Mouse (Mus musculus): ENCODE results near the gene Blm.

DNA sequence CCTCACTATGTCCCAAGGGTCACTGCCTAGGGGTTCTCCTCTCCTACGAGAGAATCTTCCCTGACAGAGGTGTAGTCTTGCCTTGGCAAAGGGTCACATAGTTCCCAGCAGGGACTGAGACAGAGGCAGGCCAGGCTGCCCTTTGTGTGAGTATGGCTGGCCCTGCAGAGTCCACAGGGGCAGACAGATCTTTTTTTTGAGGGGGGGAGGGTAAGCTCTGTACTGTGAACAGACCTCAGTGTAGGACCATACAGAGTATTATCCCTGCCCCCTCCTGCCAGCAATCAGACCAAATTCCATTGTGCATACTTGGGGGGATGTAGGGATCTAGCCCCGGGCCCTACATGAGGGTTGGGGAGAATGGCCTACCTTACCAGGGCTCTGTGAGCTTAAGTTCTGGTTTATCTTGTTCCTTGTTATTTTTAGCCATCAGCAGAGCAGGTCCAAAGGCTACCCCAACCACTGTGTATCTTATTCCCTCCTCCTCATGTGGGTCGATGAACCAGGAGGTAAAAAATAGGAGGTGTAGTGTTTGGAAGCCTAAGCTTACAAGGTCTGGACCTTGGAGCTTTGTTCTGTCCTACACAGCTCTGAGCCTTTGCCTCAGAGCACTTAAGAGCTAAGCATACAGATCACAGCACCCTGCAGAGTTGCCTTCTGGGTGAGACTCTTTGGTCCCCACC, 83.2 kb downstream of the Blm start:
- TF ChIP-seq MAX (IDR thresholded peaks at IDR 0.05; ENCODE audit: low read length) (no peak), TBP (conservative IDR thresholded peaks at IDR 0.05; ENCODE audit: low read depth, low read length) (no peak), POLR2A (IDR thresholded peaks at IDR 0.05; ENCODE audit: low read depth, low read length) (no peak), CTCF (conservative IDR thresholded peaks at IDR 0.05 in 1 of 2, IDR thresholded peaks at IDR 0.05 in 1 of 2; ENCODE audit: low read depth in 2 of 2, low read length in 2 of 2) (no peak), SMC3 (IDR thresholded peaks at IDR 0.05; ENCODE audit: low read depth, low read length) (no peak), RCOR1 (conservative IDR thresholded peaks at IDR 0.05; ENCODE audit: low read depth, low read length) (no peak), JUND (conservative IDR thresholded peaks at IDR 0.05; ENCODE audit: low read depth, low read length) (no peak), ZKSCAN1 (IDR thresholded peaks at IDR 0.05; ENCODE audit: borderline replicate concordance, low read depth, low read length) (no peak)

All from CH12.LX (cell line).